Mouse (Mus musculus): ENCODE data around the gene Gm14444.
"Not testable (repeated sequence)": the region's sequence is repeated elsewhere in the genome, so short reads cannot be mapped to it uniquely, and the experiment has no call there.

The Gm14444 gene

DNA sequence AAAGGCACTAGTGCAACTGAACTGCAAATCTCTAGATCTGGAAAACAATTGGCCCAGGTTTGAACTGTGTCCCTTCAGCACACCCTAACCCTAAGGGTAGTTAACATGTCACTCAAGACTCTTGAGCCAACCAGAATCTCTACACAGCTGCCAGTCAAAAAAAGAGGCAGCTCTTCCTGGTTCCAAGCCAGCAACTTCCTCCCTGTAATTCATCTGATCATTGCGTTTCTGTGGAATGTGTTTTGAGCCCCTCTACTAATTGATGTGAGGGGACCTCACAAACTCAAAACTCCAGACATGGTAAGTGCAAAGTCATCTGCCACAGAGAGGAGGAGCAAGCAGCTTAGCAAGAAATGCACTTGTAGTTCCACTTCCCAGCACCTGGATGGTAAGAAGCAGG, at the start of gene Gm14444:
Gene Gm14444, plus strand, starts transcription at position 220 of the 400 bp plus-strand sequence.
- not testable (repeated sequence) for DNase-seq (ENCODE audit: low spot score)

- not testable (repeated sequence) for DNase-seq (ENCODE audit: low spot score)
These were observed 44.6 kb upstream of the Gm14444 start for GRCm38 (mm10) chr2:174965466-174965865.

GRCm38 (mm10) chr2:175044268-175044667, 34.2 kb downstream of the Gm14444 start:
- DNase-seq (ENCODE audit: low spot score), result not testable (repeated sequence)

GRCm38 (mm10) chr2:175067681-175068261, 57.7 kb downstream of the Gm14444 start, which contains the start of gene Gm14393:
TSS of gene Gm14393 (minus strand) at chr2:175067781.
- DNase-seq (ENCODE audit: low spot score), result not testable (repeated sequence)
